Mouse (Mus musculus): ENCODE measurements around the gene Celf2. TPM values are rescaled to one million over a fixed set of nuclear protein-coding genes. Genes with fewer than 3 reads are reported as not detected.

Gene Celf2
- total and polyA plus RNA-seq, 2 experiments from 2014 or later, result 185 to 205 TPM

DNA sequence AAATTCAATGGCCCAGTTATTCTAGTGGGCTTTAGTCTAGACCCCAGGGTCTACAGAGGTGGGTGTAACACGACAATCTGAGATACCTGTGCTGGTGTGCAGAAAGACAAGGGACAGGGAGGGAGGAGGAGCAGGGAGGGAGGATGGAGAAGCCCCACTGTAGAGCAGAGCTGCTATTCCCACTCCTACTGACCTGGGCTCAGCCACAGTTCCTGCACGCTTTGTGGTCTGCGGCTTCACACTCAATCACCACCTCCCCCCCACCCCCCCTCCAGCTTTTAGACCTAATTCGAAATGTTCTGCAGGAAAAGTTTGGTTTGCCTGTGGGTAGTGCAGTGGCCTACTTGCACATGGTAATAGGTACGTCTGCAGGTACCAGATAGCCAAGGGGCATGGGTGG is 1015.5 kb downstream of the Celf2 start:
- ATAC-seq (no peak), DNase-seq (no peak)
- no peak overlapping the region for H3K4me3 ChIP-seq (ENCODE audit: low read depth, low read length)
- no peaks in the 10 kb centered on the region for H3K9me3 ChIP-seq (ENCODE audit: low read length)
- no peaks in the 10 kb centered on the region for H3K36me3 ChIP-seq (ENCODE audit: insufficient read depth)
- 85% methylated on average over 5 of the region's 5 CpGs for WGBS
- H3K27me3 ChIP-seq (ENCODE audit: insufficient read depth, low read length), result no peaks in the 10 kb centered on the region
- no peaks in the 10 kb centered on the region for H3K4me1 ChIP-seq (ENCODE audit: insufficient read depth)
- no peak overlapping the region for H3K27ac ChIP-seq (ENCODE audit: low read depth, low read length)
- H3K9ac ChIP-seq, result no peak overlapping the region
- TF ChIP-seq CTCF (IDR thresholded peaks at IDR 0.05; ENCODE audit: low read depth), result no peak
- no peak overlapping the region for H3K4me2 ChIP-seq (ENCODE audit: low read depth)

DNA sequence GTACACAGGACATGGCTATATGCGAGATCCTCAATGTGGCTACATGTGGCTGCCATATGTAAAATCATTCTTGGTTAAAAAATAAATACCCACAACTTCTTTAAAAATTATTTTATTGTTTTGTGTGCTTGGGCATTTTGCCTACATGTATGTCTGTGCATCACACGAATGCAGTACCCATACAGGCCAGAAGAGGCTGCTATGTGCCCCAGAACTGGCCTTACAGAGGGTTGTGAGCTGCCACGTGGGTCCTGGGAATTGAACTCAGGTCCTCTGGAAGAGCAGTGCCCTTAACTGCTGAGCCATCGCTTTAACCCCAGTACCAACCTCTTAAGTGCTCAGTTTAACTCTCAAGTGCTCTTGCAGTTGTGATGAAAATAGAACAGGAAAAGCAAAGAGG is 1018.5 kb downstream of the Celf2 start:
- TF ChIP-seq CTCF (IDR thresholded peaks at IDR 0.05; ENCODE audit: low read depth), result no peak
- Histone ChIP-seq H3K4me1 (ENCODE audit: insufficient read depth) (no peaks in the 10 kb centered on the region), H3K4me2 (ENCODE audit: low read depth) (no peak overlapping the region), H3K9ac (no peak overlapping the region), H3K9me3 (ENCODE audit: low read length) (no peaks in the 10 kb centered on the region), H3K36me3 (ENCODE audit: insufficient read depth) (no peaks in the 10 kb centered on the region), H3K27ac (ENCODE audit: low read depth, low read length) (no peak overlapping the region), H3K4me3 (ENCODE audit: low read depth, low read length) (no peak overlapping the region), H3K27me3 (ENCODE audit: insufficient read depth, low read length) (no peaks in the 10 kb centered on the region)
- ATAC-seq (no peak), DNase-seq (no peak)
- 89% methylated on average over 4 of the region's 4 CpGs for WGBS

DNA sequence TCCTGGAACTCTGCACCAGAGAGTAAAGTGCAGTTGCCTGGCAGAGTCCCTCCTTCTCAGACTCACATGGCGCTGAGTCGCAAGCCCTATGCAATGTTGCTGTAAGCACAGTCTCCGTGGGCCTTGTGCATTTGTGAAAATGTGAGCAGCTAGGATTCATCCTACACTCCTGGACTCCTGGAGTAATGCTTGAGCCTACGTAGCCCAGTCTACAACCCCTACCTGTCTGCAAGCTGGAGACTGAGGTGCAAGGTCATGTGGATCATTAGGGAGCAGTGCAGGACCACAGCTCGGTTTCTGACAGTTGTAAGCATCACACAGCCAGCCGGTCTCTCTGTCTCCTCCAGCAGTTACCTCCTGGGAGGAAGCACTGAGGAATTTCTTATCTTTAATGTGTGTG is 1019.3 kb downstream of the Celf2 start:
- no peak overlapping the region for H3K27ac ChIP-seq (ENCODE audit: low read depth, low read length)
- no peaks in the 10 kb centered on the region for H3K36me3 ChIP-seq (ENCODE audit: insufficient read depth)
- no peak for ATAC-seq
- no peaks in the 10 kb centered on the region for H3K9me3 ChIP-seq (ENCODE audit: low read length)
- WGBS, result 90% methylated on average over 6 of the region's 6 CpGs
- no peak overlapping the region for H3K4me2 ChIP-seq (ENCODE audit: low read depth)
- H3K9ac ChIP-seq, result no peak overlapping the region
- no peak for DNase-seq
- no peaks in the 10 kb centered on the region for H3K4me1 ChIP-seq (ENCODE audit: insufficient read depth)
- TF ChIP-seq CTCF (IDR thresholded peaks at IDR 0.05; ENCODE audit: low read depth), result no peak
- H3K4me3 ChIP-seq (ENCODE audit: low read depth, low read length), result no peak overlapping the region
- no peaks in the 10 kb centered on the region for H3K27me3 ChIP-seq (ENCODE audit: insufficient read depth, low read length)
